Mouse (Mus musculus) MEL (cell line): ENCODE data around the gene Gm11111.

ENCODE experiments used
- CTCF ChIP-seq, 3 experiments: IDR thresholded peaks in 2 of 3; conservative IDR thresholded peaks in 1 of 3; 2 replicates each; pipeline ENCODE4 v1.5.1; 2011 to 2012; ENCODE audit warnings: low read length in 3 of 3, low read depth in 2 of 3, mild to moderate bottlenecking in 2 of 3, improper control_type of control experiment in 1 of 3, inconsistent platforms in 1 of 3, mixed read lengths in 1 of 3, moderate library complexity in 1 of 3; ENCODE audit not compliant: control insufficient read depth in 1 of 3, insufficient read depth in 1 of 3, poor library complexity in 1 of 3, severe bottlenecking in 1 of 3
- MAFK ChIP-seq: IDR thresholded peaks from 2 replicates; pipeline ENCODE4 v1.6.1; 2011; ENCODE audit warnings: low read depth, mild to moderate bottlenecking, low read length, improper control_type of control experiment, borderline replicate concordance
- SMC3 ChIP-seq: IDR thresholded peaks from 2 replicates; pipeline ENCODE4 v1.6.1; 2011; ENCODE audit warnings: low read depth, low read length, improper control_type of control experiment
- ZC3H11A ChIP-seq: IDR thresholded peaks from 2 replicates; pipeline ENCODE4 v1.6.1; 2012; ENCODE audit warnings: low read depth, mild to moderate bottlenecking, inconsistent platforms, low read length, improper control_type of control experiment

GRCm38 (mm10) chr5:98550285-98550684, 2.2 kb upstream of the Gm11111 start:
- TF ChIP-seq MAFK = no peak
- TF ChIP-seq ZC3H11A = no peak
- no peak for TF ChIP-seq CTCF (IDR thresholded peaks at IDR 0.05 in 2 of 3, conservative IDR thresholded peaks at IDR 0.05 in 1 of 3; ENCODE audit: control insufficient read depth in 1 of 3, insufficient read depth in 1 of 3, low read depth in 2 of 3, low read length in 3 of 3, poor library complexity in 1 of 3, severe bottlenecking in 1 of 3)
- no peak for TF ChIP-seq SMC3
